11 mouse cellular contexts compared by ENCODE assay signal in the genomic region with DNA sequence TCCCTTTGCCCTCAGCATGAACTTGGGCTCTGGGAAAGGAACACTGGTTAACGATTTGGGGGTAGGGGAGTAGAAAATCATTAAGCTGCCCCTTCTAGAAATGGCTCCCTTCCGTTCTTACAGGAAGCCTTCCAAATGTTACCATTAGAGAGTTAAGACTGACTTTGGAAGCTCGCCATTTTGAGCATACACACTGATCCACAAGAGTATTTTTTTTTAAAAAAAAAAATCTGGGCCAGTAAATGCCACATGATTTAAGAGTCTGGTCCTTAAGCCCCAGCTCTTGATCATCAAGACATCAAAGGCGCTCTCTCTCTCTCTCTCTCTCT.
DNase-seq lines count a peak whose midpoint lies in the region; ATAC-seq lines count a peak whose summit lies in the region.
"Had no signal": no experiment of that assay in that cellular context is flagged by ENCODE, and none has a peak within 500 bp of the region (broad histone marks: within the 10 kb centered on the region; RNA-seq: fewer than 3 reads in every experiment).

No protein-coding gene starts in this region.

- H3K4me3 ChIP-seq in forebrain, embryonic 10.5 days, result no peak overlapping the region
- H3K4me3 ChIP-seq in forebrain, embryonic 16.5 days (replicated peaks; ENCODE audit: low read length), result no peak overlapping the region
- H3K4me3 ChIP-seq in embryonic facial prominence, embryonic 12.5 days, result no peak overlapping the region
- H3K4me3 ChIP-seq in midbrain, embryonic 14.5 days (replicated peaks; ENCODE audit: low read depth, low read length), result no peak overlapping the region
- H3K4me3 ChIP-seq: heart, adult 2 months had no signal

- H3K9ac ChIP-seq in forebrain, embryonic 16.5 days (replicated peaks; ENCODE audit: low read depth, low read length), result no peak overlapping the region
- no peak overlapping the region for H3K9ac ChIP-seq in embryonic facial prominence, embryonic 12.5 days
- no peak overlapping the region for H3K9ac ChIP-seq in midbrain, embryonic 14.5 days (replicated peaks; ENCODE audit: low read length)

- peak overlapping the region; percentile 76 for H3K27ac ChIP-seq in forebrain, embryonic 10.5 days
- no peak overlapping the region for H3K27ac ChIP-seq in forebrain, embryonic 16.5 days (ENCODE audit: low read length)
- H3K27ac ChIP-seq in embryonic facial prominence, embryonic 12.5 days, result peak overlapping the region; percentile 32; the same call in 1 of the 2 replicates
- H3K27ac ChIP-seq in midbrain, embryonic 14.5 days (replicated peaks; ENCODE audit: low read depth, low read length), result peak overlapping the region; percentile 75
- H3K27ac ChIP-seq: heart, adult 2 months had no signal

- H3K4me2 ChIP-seq in forebrain, embryonic 16.5 days (ENCODE audit: low read length), result no peak overlapping the region
- H3K4me2 ChIP-seq in embryonic facial prominence, embryonic 12.5 days (replicated peaks), result no peak overlapping the region
- no peak overlapping the region for H3K4me2 ChIP-seq in midbrain, embryonic 14.5 days (ENCODE audit: low read length)

- DNase-seq in forebrain, embryonic 10.5 days (ENCODE audit: extremely low spot score, low spot score), result no peak
- peak; percentile 12 for DNase-seq in kidney, adult 11 months
- DNase-seq in kidney, adult 18-20 months, result no peak
- no peak for DNase-seq in midbrain, embryonic 14.5 days
- DNase-seq in right cerebral cortex, postnatal 36 days (ENCODE audit: low spot score in 2 of 2), result no peak
- no peak for DNase-seq in spleen, adult 12 weeks (ENCODE audit: low spot score)
- DNase-seq: adrenal gland, postnatal 14 days; lung, postnatal 14 days had no signal

- no peak for ATAC-seq in forebrain, embryonic 16.5 days
- ATAC-seq in embryonic facial prominence, embryonic 12.5 days (ENCODE audit: insufficient number of reproducible peaks, insufficient read depth, low FRiP score, low TSS enrichment), result no peak
- ATAC-seq in midbrain, embryonic 14.5 days (ENCODE audit: low FRiP score, low TSS enrichment), result no peak

- WGBS in forebrain, embryonic 10.5 days, result 50% methylated on average over 4 of the region's 4 CpGs
- WGBS in forebrain, embryonic 16.5 days, result 40% methylated on average over 4 of the region's 4 CpGs
- 36% methylated on average over 4 of the region's 4 CpGs for WGBS in embryonic facial prominence, embryonic 12.5 days
- 62% methylated on average over 4 of the region's 4 CpGs for WGBS in midbrain, embryonic 14.5 days

- H3K9me3 ChIP-seq in forebrain, embryonic 10.5 days, result no peaks in the 10 kb centered on the region
- no peaks in the 10 kb centered on the region for H3K9me3 ChIP-seq in forebrain, embryonic 16.5 days (ENCODE audit: control insufficient read depth, low read length)
- no peaks in the 10 kb centered on the region for H3K9me3 ChIP-seq in embryonic facial prominence, embryonic 12.5 days
- H3K9me3 ChIP-seq in midbrain, embryonic 14.5 days (ENCODE audit: control insufficient read depth, low read length), result no peaks in the 10 kb centered on the region

- H3K4me1 ChIP-seq in forebrain, embryonic 10.5 days, result peaks cover 53% of the 10 kb centered on the region
- peaks cover 24% of the 10 kb centered on the region for H3K4me1 ChIP-seq in forebrain, embryonic 16.5 days (replicated peaks; ENCODE audit: control insufficient read depth, insufficient read depth, low read length)
- H3K4me1 ChIP-seq in embryonic facial prominence, embryonic 12.5 days, result peaks cover 41% of the 10 kb centered on the region
- H3K4me1 ChIP-seq in midbrain, embryonic 14.5 days (ENCODE audit: control insufficient read depth, insufficient read depth, low read length), result peaks cover 29% of the 10 kb centered on the region

- H3K27me3 ChIP-seq in forebrain, embryonic 10.5 days (ENCODE audit: poor library complexity, severe bottlenecking), result peaks cover 53% of the 10 kb centered on the region
- no peaks in the 10 kb centered on the region for H3K27me3 ChIP-seq in forebrain, embryonic 16.5 days (replicated peaks; ENCODE audit: control insufficient read depth, insufficient read depth, low read length)
- H3K27me3 ChIP-seq in embryonic facial prominence, embryonic 12.5 days, result no peaks in the 10 kb centered on the region
- no peaks in the 10 kb centered on the region; the same call in 1 of the 2 replicates for H3K27me3 ChIP-seq in midbrain, embryonic 14.5 days (ENCODE audit: control insufficient read depth, insufficient read depth, low read length)

- no peaks in the 10 kb centered on the region for H3K36me3 ChIP-seq in forebrain, embryonic 10.5 days (replicated peaks)
- no peaks in the 10 kb centered on the region for H3K36me3 ChIP-seq in forebrain, embryonic 16.5 days (ENCODE audit: control insufficient read depth, insufficient read depth)
- no peaks in the 10 kb centered on the region for H3K36me3 ChIP-seq in embryonic facial prominence, embryonic 12.5 days
- H3K36me3 ChIP-seq in midbrain, embryonic 14.5 days (ENCODE audit: control insufficient read depth, insufficient read depth, low read length), result no peaks in the 10 kb centered on the region
